Mouse (Mus musculus): ENCODE measurements around the gene Tdpoz4.
A peak's percentile ranks its signal among the peaks of the same experiment; 100 is the strongest.
"Not testable (repeated sequence)": the region's sequence is repeated elsewhere in the genome, so short reads cannot be mapped to it uniquely, and the experiment has no call there.

The Tdpoz4 gene

DNA sequence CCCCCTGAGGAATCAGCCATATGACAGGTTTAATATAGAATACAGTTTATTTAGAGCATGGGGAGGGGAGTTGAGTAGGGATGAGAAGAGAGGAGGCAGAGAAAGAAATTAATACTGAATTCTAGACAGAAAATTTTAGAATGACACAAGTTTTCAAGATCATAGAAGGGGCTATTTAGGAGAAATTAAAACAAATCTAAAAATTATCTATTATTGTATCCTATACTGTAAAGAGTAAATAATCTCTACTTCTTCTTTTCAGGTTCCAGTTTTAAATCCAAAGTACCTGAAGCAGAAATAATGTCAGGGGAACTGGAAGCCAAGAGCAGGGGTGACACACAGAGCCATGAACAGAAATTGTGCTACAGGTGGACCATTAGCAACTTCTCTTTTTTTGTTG, at the start of gene Tdpoz4:
Tdpoz4 (plus strand) TSS at position 301 of the 400 bp plus-strand sequence.
- not testable (repeated sequence) for DNase-seq (ENCODE audit: low spot score in 2 of 2)

DNA sequence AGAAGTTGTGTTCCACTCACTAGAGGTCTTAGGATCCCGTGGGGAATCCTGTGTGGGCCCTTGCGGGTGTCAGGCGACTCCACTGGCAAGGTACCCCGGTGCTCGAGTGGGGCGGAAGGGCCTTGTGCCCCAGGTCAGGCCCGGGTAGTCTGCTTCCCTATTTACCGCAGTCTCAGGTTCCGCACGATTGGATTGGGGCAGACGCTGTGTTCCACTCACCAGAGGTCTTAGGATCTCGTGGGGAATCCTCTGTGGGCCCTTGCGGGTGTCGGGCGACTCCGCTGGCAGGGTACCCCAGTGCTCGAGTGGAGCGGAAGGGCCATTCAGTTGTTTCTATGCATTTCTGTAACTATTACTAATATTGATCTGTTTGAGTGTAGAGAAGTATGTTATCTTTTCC, 42.2 kb upstream of the Tdpoz4 start:
- not testable (repeated sequence) for DNase-seq (ENCODE audit: low spot score in 2 of 2)

DNA sequence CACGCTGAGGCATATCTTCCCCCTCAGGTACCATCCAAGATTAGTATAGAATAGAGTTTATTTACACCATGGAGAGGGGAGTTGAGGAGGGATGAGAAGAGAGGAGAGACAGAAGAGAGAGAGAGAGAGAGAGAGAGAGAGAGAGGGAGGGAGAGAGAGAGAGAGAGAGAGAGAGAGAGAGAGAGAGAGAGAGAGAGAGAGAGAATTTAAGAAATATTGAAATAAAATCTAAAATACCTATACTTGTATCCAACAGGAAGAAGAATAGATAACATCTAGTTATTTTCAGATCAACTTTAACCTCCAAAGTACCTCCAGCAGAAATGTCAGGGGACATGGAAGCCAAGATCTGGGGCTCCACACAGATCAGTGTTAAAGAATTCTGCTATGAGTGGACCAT, 23.5 kb upstream of the Tdpoz4 start, which contains the start of gene Gm5773:
Gm5773 (plus strand) TSS at position 301 of the 400 bp plus-strand sequence.
- DNase-seq (ENCODE audit: low spot score in 2 of 2): not testable (repeated sequence)

DNA sequence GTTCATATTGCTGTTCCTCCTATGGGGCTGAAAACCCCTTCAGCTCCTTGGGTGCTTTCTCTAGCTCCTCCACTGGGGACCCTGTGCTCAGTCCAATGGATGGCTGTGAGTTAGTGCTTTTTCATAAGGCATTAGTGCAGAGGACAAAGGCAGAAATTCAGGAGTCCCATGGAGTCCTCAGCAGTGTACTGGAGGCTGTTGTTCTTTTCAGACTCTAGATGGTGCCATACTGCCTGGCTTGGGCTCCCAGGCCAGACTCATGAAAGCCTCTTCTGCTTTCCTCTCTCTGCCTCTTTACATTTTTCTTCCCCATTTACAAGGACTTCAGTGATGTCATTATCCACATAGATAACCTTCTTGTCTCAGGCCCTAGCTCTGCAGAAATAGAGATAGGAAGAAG, 17.1 kb downstream of the Tdpoz4 start:
- DNase-seq (ENCODE audit: low spot score in 2 of 2): peak in 1 of 2 experiments; percentile 1

DNA sequence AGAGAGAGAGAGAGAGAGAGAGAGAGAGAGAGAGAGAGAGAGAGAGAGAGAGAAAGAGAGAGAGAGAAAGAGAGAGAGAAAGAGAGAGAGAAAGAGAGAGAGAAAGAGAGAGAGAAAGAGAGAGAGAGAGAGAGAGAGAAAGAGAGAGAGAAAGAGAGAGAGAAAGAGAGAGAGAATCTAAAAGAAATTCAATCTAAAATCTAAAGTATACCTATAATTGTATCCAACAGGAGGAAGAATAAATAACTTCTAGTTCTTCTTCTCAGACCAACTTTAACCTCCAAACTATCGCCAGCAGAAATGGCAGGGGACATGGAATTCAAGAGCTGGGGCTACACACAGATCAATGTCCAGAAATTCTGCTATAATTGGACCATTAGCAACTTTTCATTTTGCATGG, 29.5 kb downstream of the Tdpoz4 start, which contains the start of gene Tdpoz3:
Tdpoz3 (plus strand) TSS at position 301 of the 400 bp plus-strand sequence.
- DNase-seq (ENCODE audit: low spot score in 2 of 2): not testable (repeated sequence)
